Mouse (Mus musculus) hematopoietic stem cell, adult 5-6 weeks (primary cell): ENCODE results near the gene Trim43c. TPM values are rescaled to one million over a fixed set of nuclear protein-coding genes. Genes with fewer than 3 reads are reported as not detected.
"Not testable (repeated sequence)": the region's sequence is repeated elsewhere in the genome, so short reads cannot be mapped to it uniquely, and the experiment has no call there.

ENCODE experiments used
- ATAC-seq, 2 experiments: fragments of 125-278 bp in 1 of 2; replicated peaks in 1 of 2; 2 replicates each; pipeline ENCODE4 v1.8.0; 2016 to 2017; ENCODE audit warnings: inconsistent platforms in 2 of 2, mild to moderate bottlenecking in 2 of 2, moderate number of reproducible peaks in 2 of 2, low read depth in 1 of 2, moderate TSS enrichment in 1 of 2; ENCODE audit not compliant: low FRiP score in 2 of 2, poor library complexity in 2 of 2, severe bottlenecking in 2 of 2, insufficient read depth in 1 of 2, low TSS enrichment in 1 of 2
- total RNA-seq: library from RNA; stranded (forward); fragments of 172-1452, 232-1000 nt; gene quantifications from 2 replicates; pipeline ENCODE4 v1.2.3, GENCODE M21; 2017

The Trim43c gene
- total RNA-seq: not detected in 2 replicates

GRCm38 (mm10) chr9:88838864-88839263, at the start of gene Trim43c:
TSS of gene Trim43c (plus strand) at chr9:88839164.
- not testable (repeated sequence) for ATAC-seq

GRCm38 (mm10) chr9:88853072-88853471, 14.1 kb downstream of the Trim43c start:
- not testable (repeated sequence) for ATAC-seq

- peak; percentile 97 to 98 for ATAC-seq
Measured at GRCm38 (mm10) chr9:88858566-88859492, 19.9 kb downstream of the Trim43c start.

Other genes starting within 250 kb of the Trim43c start
- 21.6 and 51.3 TPM in 2 replicates for gene Mthfsl, start 118.9 kb upstream of the Trim43c start, total RNA-seq
- gene Bcl2a1d, start 107.2 kb upstream of the Trim43c start, total RNA-seq: 1.4 and 2.8 TPM in 2 replicates
- not detected in 2 replicates for gene Bcl2a1a, start 117.7 kb downstream of the Trim43c start, total RNA-seq